In the genomic region with DNA sequence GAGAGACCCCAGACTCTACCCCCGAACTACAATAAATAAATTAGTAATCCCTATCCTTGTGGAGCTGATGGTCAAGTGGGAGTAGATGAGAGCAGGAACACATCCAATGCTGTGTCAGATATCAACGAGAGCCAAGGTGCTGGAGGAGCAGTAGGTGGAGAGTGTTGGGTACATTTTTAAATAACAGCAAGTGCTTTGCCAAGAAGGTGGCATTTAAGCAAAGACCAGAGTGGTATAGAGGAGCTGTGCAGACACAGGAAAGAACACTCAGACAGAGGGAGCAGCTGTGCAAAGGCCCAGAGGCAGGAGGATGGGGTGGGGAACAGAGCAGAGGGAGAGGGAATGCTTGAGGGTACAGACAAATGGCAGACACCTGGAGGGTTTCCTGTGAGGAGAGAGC, we compare ENCODE assay signal across 26 mouse cellular contexts. TPM values are rescaled to one million over a fixed set of nuclear protein-coding genes. Genes with fewer than 3 reads are reported as not detected.
A peak's percentile ranks its signal among the peaks of the same experiment; 100 is the strongest.
DNase-seq lines count a peak whose midpoint lies in the region; ATAC-seq lines count a peak whose summit lies in the region.
"Had no signal": no experiment of that assay in that cellular context is flagged by ENCODE, and none has a peak within 500 bp of the region (broad histone marks: within the 10 kb centered on the region; RNA-seq: fewer than 3 reads in every experiment).

No protein-coding gene starts in this region.

- H3K4me1 ChIP-seq in hindbrain, embryonic 16.5 days (ENCODE audit: control insufficient read depth, insufficient read depth, low read depth, low read length): no peaks in the 10 kb centered on the region; the same call in 1 of the 2 replicates
- H3K4me1 ChIP-seq: embryonic facial prominence, embryonic 12.5 days had no signal

- no peaks in the 10 kb centered on the region for H3K36me3 ChIP-seq in splenic B cell, adult 2 months (ENCODE audit: control insufficient read depth, insufficient read depth, low read length, poor library complexity, severe bottlenecking)
- H3K36me3 ChIP-seq in hindbrain, embryonic 16.5 days (ENCODE audit: control insufficient read depth, insufficient read depth, low read length): peaks cover 11% of the 10 kb centered on the region

- no peaks in the 10 kb centered on the region for H3K27me3 ChIP-seq in splenic B cell, adult 2 months (ENCODE audit: control insufficient read depth, insufficient read depth, low read length, poor library complexity, severe bottlenecking)
- no peaks in the 10 kb centered on the region for H3K27me3 ChIP-seq in hindbrain, embryonic 16.5 days (replicated peaks; ENCODE audit: control insufficient read depth, insufficient read depth, low read length)
- H3K27me3 ChIP-seq: embryonic facial prominence, embryonic 12.5 days; embryonic facial prominence, embryonic 15.5 days; heart, embryonic 12.5 days; heart, embryonic 15.5 days; hindbrain, embryonic 13.5 days had no signal

- no peak overlapping the region for H3K9ac ChIP-seq in hindbrain, embryonic 16.5 days (ENCODE audit: low read depth, low read length)
- H3K9ac ChIP-seq: embryonic facial prominence, embryonic 12.5 days; embryonic facial prominence, embryonic 15.5 days; forebrain, postnatal 0 days; heart, embryonic 12.5 days; heart, embryonic 15.5 days; hindbrain, embryonic 13.5 days had no signal

- H3K9me3 ChIP-seq in hindbrain, embryonic 16.5 days (ENCODE audit: control insufficient read depth, low read length): no peaks in the 10 kb centered on the region
- H3K9me3 ChIP-seq: embryonic facial prominence, embryonic 12.5 days; embryonic facial prominence, embryonic 15.5 days; heart, embryonic 12.5 days; heart, embryonic 15.5 days; hindbrain, embryonic 13.5 days had no signal

- no peak overlapping the region for H3K4me2 ChIP-seq in hindbrain, embryonic 16.5 days (ENCODE audit: low read length)
- H3K4me2 ChIP-seq: embryonic facial prominence, embryonic 12.5 days; embryonic facial prominence, embryonic 15.5 days; heart, embryonic 12.5 days; heart, embryonic 15.5 days; hindbrain, embryonic 13.5 days had no signal

- no peak overlapping the region for H3K27ac ChIP-seq in hindbrain, embryonic 16.5 days (ENCODE audit: low read depth, low read length)
- H3K27ac ChIP-seq: embryonic facial prominence, embryonic 12.5 days; embryonic facial prominence, embryonic 15.5 days; heart, embryonic 15.5 days; hindbrain, embryonic 10.5 days; hindbrain, embryonic 13.5 days; hindbrain, postnatal 0 days had no signal

- ATAC-seq in hindbrain, embryonic 16.5 days: no peak
- ATAC-seq: activated CD4-positive, CD25-positive, alpha-beta regulatory T cell, adult 4 months; forebrain, embryonic 14.5 days; forebrain, postnatal 0 days; hindbrain, postnatal 0 days; inflammation-experienced regulatory T-cells, adult 6 months had no signal

- no peak overlapping the region for H3K4me3 ChIP-seq in hindbrain, embryonic 16.5 days (ENCODE audit: low read length)
- H3K4me3 ChIP-seq: embryonic facial prominence, embryonic 12.5 days; embryonic facial prominence, embryonic 15.5 days; heart, embryonic 12.5 days; heart, embryonic 15.5 days; hindbrain, embryonic 10.5 days; hindbrain, embryonic 13.5 days had no signal

- 90% methylated on average over 2 of the region's 2 CpGs for WGBS in hindbrain, embryonic 16.5 days

- DNase-seq in left cerebral cortex, adult 18-20 months (ENCODE audit: low spot score in 2 of 2): peak; percentile 51 to 59
- no peak for DNase-seq in left cerebral cortex, adult 11 months (ENCODE audit: low spot score)
- peak; percentile 75 for DNase-seq in right cerebral cortex, adult 18-20 months
- no peak for DNase-seq in right cerebral cortex, postnatal 36 days (ENCODE audit: low spot score in 2 of 2)
- DNase-seq in splenic B cell, adult 2 months (ENCODE audit: low read depth, low spot score): peak; percentile 29
- DNase-seq: adrenal gland, adult 8-10 months; adrenal gland, postnatal 25 days; cerebellum, adult 18-20 months; cerebellum, adult 9-10 months; cerebellum, postnatal 14 days; forebrain, postnatal 0 days; gastrocnemius, postnatal 25 days; heart, adult 18-20 months; heart, postnatal 10 days; heart, postnatal 36 days had no signal

RNA-seq across cellular contexts. Expression of a gene that starts 9.1 kb away (rescaled TPM):
- total RNA-seq in left cerebral cortex, adult 18-20 months (2021): 10 to 100 TPM; 61.3 to 66.7 TPM
- polyA plus RNA-seq in hindbrain, embryonic 16.5 days (2015; fragmentation: Nextera tagmentation; extraction: Ambion mirVana): 60.8 and 61.8 TPM in 2 replicates

RNA-seq across cellular contexts. Expression of a gene that starts 9.3 kb away (rescaled TPM):
- 100 to 1,000 TPM; 600 to 661 TPM for total RNA-seq in left cerebral cortex, adult 18-20 months (2021)
- polyA plus RNA-seq in hindbrain, embryonic 16.5 days (2015; fragmentation: Nextera tagmentation; extraction: Ambion mirVana): 1,512 and 1,598 TPM in 2 replicates

RNA-seq across cellular contexts. Expression of a gene that starts 35.4 kb away (rescaled TPM):
- total RNA-seq in left cerebral cortex, adult 18-20 months (2021): 10 to 100 TPM; 86.0 to 86.7 TPM
- 135 TPM in 2 replicates for polyA plus RNA-seq in hindbrain, embryonic 16.5 days (2015; fragmentation: Nextera tagmentation; extraction: Ambion mirVana)

RNA-seq across cellular contexts. Expression of a gene that starts 49.4 kb away (rescaled TPM):
- total RNA-seq in left cerebral cortex, adult 18-20 months (2021): 1 to 10 TPM; 1.2 to 1.6 TPM
- 0.61 and 0.87 TPM in 2 replicates for polyA plus RNA-seq in hindbrain, embryonic 16.5 days (2015; fragmentation: Nextera tagmentation; extraction: Ambion mirVana)

RNA-seq across cellular contexts. Expression of a gene that starts 50.6 kb away (rescaled TPM):
- total RNA-seq in left cerebral cortex, adult 18-20 months (2021): 100 to 1,000 TPM; 136 to 155 TPM
- 339 and 367 TPM in 2 replicates for polyA plus RNA-seq in hindbrain, embryonic 16.5 days (2015; fragmentation: Nextera tagmentation; extraction: Ambion mirVana)

Comparison
In these comparisons a context has a peak if more than half of its experiments do, and no peak if none do; other contexts are left out.
1. DNase-seq: peak in left cerebral cortex, adult 18-20 months (2 of 2), right cerebral cortex, adult 18-20 months (single experiment) and splenic B cell, adult 2 months (single experiment); none in left cerebral cortex, adult 11 months (single experiment) and right cerebral cortex, postnatal 36 days (0 of 2).